Mouse (Mus musculus): ENCODE measurements at regions not wholly inside any gene's neighbourhood (a gene's known extent, or its start where the extent isn't known, plus 50 kb on each side); places are given as distances from the start of the nearest gene placed in this dataset.

- TF ChIP-seq POLR2A (IDR thresholded peaks at IDR 0.05; ENCODE audit: insufficient read depth, low read length) (no peak), CTCF (IDR thresholded peaks at IDR 0.05; ENCODE audit: low read depth, low read length) (no peak), EP300 (IDR thresholded peaks at IDR 0.05; ENCODE audit: insufficient read depth, low read depth, low read length) (no peak)
Measured at GRCm38 (mm10) chr16:93061475-93062179, 235.7 kb upstream of the Runx1 start.
